Mouse (Mus musculus) embryonic facial prominence, embryonic 14.5 days (tissue): ENCODE measurements around the gene Prrc2c. TPM values are rescaled to one million over a fixed set of nuclear protein-coding genes. Genes with fewer than 3 reads are reported as not detected.

Experiments
- ATAC-seq: fragments of 200-750 bp; cut with Nextera tagmentation; 2 replicates; pipeline ENCODE4 v1.8.0; 2017; ENCODE audit warnings: low read depth, moderate number of reproducible peaks, moderate TSS enrichment
- DNase-seq: peaks from one replicate; pipeline ENCODE4 v3.0.0-alpha.2; 2015; ENCODE audit warnings: low spot score
- H3K27ac ChIP-seq: fragments of 300-500 bp; sonication (generic); replicated peaks from 2 replicates; pipeline ENCODE4 v1.5.1; 2014; ENCODE audit warnings: low read depth, mild to moderate bottlenecking, low read length, moderate library complexity
- H3K27me3 ChIP-seq: fragments of 300-500 bp; sonication (generic); replicated peaks from 2 replicates; pipeline ENCODE4 v1.6.1; 2014; ENCODE audit warnings: low read length; ENCODE audit not compliant: control insufficient read depth, insufficient read depth
- H3K36me3 ChIP-seq: fragments of 300-500 bp; sonication (generic); 2 replicates; pipeline ENCODE4 v1.6.1; 2014; ENCODE audit warnings: low read length, mixed read lengths; ENCODE audit not compliant: control insufficient read depth, insufficient read depth
- H3K4me1 ChIP-seq: fragments of 300-500 bp; sonication (generic); 2 replicates; pipeline ENCODE4 v1.6.1; 2014; ENCODE audit warnings: antibody characterized with exemption, low read length; ENCODE audit not compliant: control insufficient read depth, insufficient read depth
- H3K4me2 ChIP-seq: fragments of 300-500 bp; sonication (generic); 2 replicates; pipeline ENCODE4 v1.6.1; 2014; ENCODE audit warnings: low read depth, mild to moderate bottlenecking, low read length, moderate library complexity, mixed read lengths
- H3K4me3 ChIP-seq: fragments of 300-500 bp; sonication (generic); 2 replicates; pipeline ENCODE4 v1.5.1; 2014; ENCODE audit warnings: low read depth, mild to moderate bottlenecking, low read length
- H3K9ac ChIP-seq: fragments of 300-500 bp; sonication (generic); 2 replicates; pipeline ENCODE4 v1.6.1; 2014; ENCODE audit warnings: low read depth, mild to moderate bottlenecking, low read length, moderate library complexity, mixed read lengths
- H3K9me3 ChIP-seq: fragments of 300-500 bp; sonication (generic); 2 replicates; pipeline ENCODE4 v1.6.1; 2016; ENCODE audit warnings: low read length; ENCODE audit not compliant: control insufficient read depth
- WGBS: fragments of 180-500 bp; shearing (Covaris S2); extraction: QIAGEN DNeasy Blood & Tissue Kit; methylation state at CpG from one replicate; pipeline ENCODE4 v1.1.7; 2014; 5-methylcytosine and 5-hydroxymethylcytosine counted together
- polyA plus RNA-seq: library from polyadenylated mRNA; unstranded; fragments of >200 nt; fragmentation: Nextera tagmentation; extraction: Ambion mirVana; gene quantifications from 2 replicates; pipeline ENCODE4 v1.2.1, GENCODE M21; 2014

Gene Prrc2c
- polyA plus RNA-seq, 1 experiment from 2014 or later: 140 TPM

DNA sequence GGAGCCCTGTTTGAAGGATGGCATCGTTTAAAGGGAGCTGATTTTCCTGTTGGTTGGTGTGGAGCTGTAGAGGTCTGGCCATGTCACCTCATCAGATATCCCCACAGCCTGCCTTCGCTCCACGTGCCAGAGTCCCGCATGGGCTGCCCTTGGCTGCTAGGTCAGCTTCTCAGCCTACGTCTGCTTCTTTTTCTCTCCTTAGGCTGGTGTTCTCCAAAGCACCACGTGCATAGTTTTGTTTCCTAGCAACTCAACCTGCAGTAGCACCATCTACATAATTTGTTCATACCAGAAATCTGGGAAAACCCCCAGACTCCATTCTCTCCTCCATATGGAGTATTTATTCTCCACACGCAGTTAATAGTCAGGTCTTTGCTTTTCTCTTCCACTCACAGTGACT is 9.3 kb upstream of the Prrc2c start:
- Histone ChIP-seq H3K27ac (no peak overlapping the region), H3K27me3 (no peaks in the 10 kb centered on the region), H3K4me3 (no peak overlapping the region), H3K4me1 (no peaks in the 10 kb centered on the region), H3K36me3 (no peaks in the 10 kb centered on the region), H3K9me3 (no peaks in the 10 kb centered on the region), H3K4me2 (no peak overlapping the region), H3K9ac (no peak overlapping the region)
- ATAC-seq: no peak
- 66% methylated on average over 7 of the region's 7 CpGs for WGBS
- no peak for DNase-seq

DNA sequence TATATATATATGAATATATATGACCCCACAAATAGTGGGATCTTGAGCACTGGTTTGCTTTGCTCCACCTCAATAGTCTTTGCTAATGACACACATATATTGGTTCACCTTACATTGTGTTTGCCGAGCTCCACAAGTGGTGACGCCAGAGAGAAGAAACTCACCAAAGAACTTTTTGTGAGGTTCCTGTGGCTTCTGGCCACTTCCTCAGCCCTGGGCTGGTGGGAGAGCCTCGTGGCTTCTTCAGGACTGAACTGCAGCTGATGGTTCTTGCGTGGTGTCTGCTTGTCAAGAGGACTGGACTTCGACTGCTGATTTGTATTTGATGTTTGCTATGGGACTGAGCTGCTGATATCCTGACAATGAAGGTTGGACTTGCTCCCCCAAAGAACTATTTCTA is 8.4 kb upstream of the Prrc2c start:
- 76% methylated on average over 5 of the region's 5 CpGs for WGBS
- no peaks in the 10 kb centered on the region for H3K4me1 ChIP-seq
- no peak for ATAC-seq

DNA sequence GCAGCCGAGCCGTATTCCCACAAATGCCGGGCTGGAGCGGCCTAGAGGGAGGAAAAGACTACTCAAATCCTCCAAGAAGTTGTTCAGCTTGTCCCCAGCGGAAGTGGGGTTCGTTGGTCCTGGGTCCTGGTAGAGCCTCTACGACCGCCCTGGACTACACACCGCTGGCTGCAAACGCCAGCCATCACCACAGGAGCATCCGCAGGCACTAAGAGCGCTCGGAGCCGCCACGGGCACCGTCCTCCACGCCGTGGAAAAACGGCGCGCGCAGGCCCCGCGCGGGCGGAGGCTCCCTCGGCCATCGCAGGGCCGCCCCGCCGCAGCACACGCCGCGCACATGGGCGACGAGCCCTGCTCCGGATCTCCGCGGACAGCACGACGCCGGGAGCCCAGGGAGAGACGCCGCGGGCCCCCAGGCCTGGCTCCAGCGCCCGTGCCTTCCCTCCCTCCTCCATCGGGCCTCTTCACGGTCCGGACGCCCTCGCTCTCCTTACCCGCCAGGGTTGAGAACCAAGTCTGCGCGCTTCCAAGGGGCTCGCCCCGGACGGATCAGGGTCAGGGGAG is 443 bp downstream of the Prrc2c start:
- peak overlapping the region; percentile 100 for H3K27ac ChIP-seq
- H3K27me3 ChIP-seq: no peaks in the 10 kb centered on the region
- DNase-seq (peak; percentile 22), ATAC-seq (peak; percentile 85)
- peaks cover 19% of the 10 kb centered on the region for H3K4me1 ChIP-seq
- peak overlapping the region; percentile 99 for H3K4me3 ChIP-seq
- under 1% methylated on average over 26 of the region's 58 CpGs for WGBS
- H3K4me2 ChIP-seq: peak overlapping the region; percentile 75
- no peaks in the 10 kb centered on the region for H3K36me3 ChIP-seq
- peak overlapping the region; percentile 100 for H3K9ac ChIP-seq
- H3K9me3 ChIP-seq: no peaks in the 10 kb centered on the region

More for the DNA sequence above, 8.4 kb upstream of the Prrc2c start:
- Histone ChIP-seq H3K9me3 (no peaks in the 10 kb centered on the region), H3K4me3 (no peak overlapping the region), H3K27ac (no peak overlapping the region), H3K27me3 (no peaks in the 10 kb centered on the region), H3K9ac (no peak overlapping the region), H3K36me3 (no peaks in the 10 kb centered on the region), H3K4me2 (no peak overlapping the region)
- no peak for DNase-seq

DNA sequence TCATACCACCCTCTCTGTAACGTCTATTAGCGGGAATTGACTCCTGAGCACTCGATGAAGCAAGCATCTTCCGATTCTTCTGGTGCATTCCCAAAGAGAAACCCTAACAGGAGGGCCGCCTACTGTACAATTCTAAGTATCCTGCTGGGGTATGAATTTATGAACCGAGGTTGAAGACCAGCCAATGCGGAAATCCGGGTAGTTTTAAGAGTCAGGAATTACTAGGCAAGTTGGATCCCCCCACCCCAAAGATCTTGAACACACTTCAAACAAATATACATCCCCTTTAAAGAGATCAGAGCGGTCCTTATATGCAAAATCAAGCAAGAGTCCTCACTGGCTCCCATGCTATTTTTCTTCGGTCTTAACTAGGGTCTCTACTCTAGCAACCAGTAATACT is 950 bp downstream of the Prrc2c start:
- DNase-seq (peak; percentile 75), ATAC-seq (no peak; the same call in 1 of the 2 replicates)
- peak overlapping the region; percentile 100 for H3K9ac ChIP-seq
- no peaks in the 10 kb centered on the region for H3K9me3 ChIP-seq
- H3K36me3 ChIP-seq: no peaks in the 10 kb centered on the region
- H3K27me3 ChIP-seq: no peaks in the 10 kb centered on the region
- 0% methylated on average over 10 of the region's 10 CpGs for WGBS
- peak overlapping the region; percentile 99 for H3K4me3 ChIP-seq
- H3K27ac ChIP-seq: peak overlapping the region; percentile 100
- H3K4me2 ChIP-seq: peak overlapping the region; percentile 75
- H3K4me1 ChIP-seq: peaks cover 19% of the 10 kb centered on the region

DNA sequence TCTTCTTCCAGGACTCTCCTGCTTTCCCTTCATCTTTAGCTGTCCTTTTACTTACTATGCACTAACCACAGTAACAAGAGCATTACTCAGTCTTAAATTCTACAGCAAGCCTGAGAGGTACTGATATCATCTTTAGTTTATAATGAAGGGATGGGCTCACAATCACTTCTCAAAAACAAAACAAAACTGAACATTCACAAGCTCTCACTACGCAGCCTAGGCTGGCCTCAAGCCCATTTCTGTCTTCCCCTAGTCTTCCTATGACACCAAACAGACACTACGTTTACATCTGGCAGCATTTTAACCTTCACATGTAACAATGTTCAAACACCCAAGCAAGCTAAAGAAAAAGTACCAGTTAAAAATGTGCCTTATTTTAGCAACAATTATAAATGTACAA is 1.9 kb downstream of the Prrc2c start:
- Histone ChIP-seq H3K9me3 (no peaks in the 10 kb centered on the region), H3K36me3 (no peaks in the 10 kb centered on the region), H3K27ac (no peak overlapping the region), H3K4me1 (peaks cover 19% of the 10 kb centered on the region), H3K4me2 (peak overlapping the region; percentile 75), H3K27me3 (no peaks in the 10 kb centered on the region), H3K9ac (peak overlapping the region; percentile 100), H3K4me3 (peak overlapping the region; percentile 99)
- WGBS: 19% methylated on average over 2 of the region's 2 CpGs
- ATAC-seq (no peak), DNase-seq (no peak)

DNA sequence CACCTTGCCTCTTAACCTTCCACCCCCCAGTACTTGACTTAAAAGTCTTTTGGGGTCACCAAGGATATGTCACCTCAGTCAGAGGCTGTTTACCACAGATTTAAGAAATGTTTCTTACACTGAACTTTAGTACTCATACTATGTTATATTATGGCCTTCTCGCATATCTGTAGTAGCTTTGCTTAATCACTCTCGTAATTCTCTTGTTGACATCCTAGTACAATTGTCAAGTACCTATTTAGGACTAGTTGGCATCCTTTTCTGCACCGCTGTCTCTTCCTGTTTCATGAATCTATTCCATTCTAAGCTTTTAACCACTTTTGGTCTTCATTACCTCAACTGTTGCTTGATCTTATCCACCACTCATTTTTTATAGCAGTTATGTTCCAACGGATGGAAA is 5.3 kb downstream of the Prrc2c start:
- Histone ChIP-seq H3K9ac (no peak overlapping the region), H3K27me3 (no peaks in the 10 kb centered on the region), H3K4me2 (no peak overlapping the region), H3K4me3 (no peak overlapping the region), H3K9me3 (no peaks in the 10 kb centered on the region), H3K36me3 (no peaks in the 10 kb centered on the region), H3K4me1 (peaks cover 22% of the 10 kb centered on the region), H3K27ac (no peak overlapping the region)
- ATAC-seq (no peak), DNase-seq (no peak)
- 84% methylated on average over 4 of the region's 4 CpGs for WGBS

DNA sequence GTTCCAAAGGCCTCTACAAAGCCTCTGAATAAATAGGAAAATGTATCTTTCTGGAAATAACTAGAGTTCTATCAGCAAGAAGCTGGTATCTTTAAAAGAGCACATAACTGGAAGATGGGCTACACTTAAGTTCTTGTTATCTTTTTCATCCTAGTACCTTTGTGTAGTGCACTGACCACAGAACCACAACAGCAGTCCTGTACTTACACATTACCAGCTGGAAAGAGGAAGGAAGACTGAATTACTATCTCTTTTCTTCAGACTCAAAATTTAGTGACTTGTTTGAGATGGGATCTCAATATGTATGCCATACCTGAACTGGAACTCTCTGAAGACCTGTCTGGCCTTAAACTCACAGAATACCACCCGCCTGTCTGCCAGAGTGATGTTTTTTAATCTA is 6.1 kb downstream of the Prrc2c start:
- Histone ChIP-seq H3K27ac (no peak overlapping the region), H3K27me3 (no peaks in the 10 kb centered on the region), H3K4me1 (peaks cover 22% of the 10 kb centered on the region), H3K4me2 (no peak overlapping the region), H3K36me3 (no peaks in the 10 kb centered on the region), H3K9ac (no peak overlapping the region), H3K4me3 (no peak overlapping the region), H3K9me3 (no peaks in the 10 kb centered on the region)
- WGBS: 74% methylated on average over 1 of the region's 1 CpGs
- ATAC-seq (no peak), DNase-seq (no peak)

DNA sequence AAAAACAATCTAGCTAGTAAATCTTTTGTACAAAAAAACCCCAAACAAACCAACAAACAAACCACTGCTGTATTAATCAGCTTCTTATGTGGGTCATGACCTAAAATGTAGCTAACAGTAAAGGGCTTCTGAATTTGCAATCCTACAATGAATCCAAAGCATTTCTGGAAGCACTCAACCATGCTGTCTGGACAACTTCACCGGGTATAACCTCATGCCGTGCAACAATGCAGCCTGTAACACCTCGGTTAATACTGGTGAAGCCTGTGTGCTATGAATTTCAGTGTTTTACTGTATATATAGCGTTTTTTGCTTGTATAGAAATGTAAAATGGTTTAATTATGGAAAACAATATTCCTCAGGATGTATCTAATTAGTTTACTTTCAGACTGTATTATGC is 8.3 kb downstream of the Prrc2c start:
- WGBS: 67% methylated on average over 4 of the region's 4 CpGs
- Histone ChIP-seq H3K27ac (no peak overlapping the region), H3K27me3 (no peaks in the 10 kb centered on the region), H3K9me3 (no peaks in the 10 kb centered on the region), H3K9ac (no peak overlapping the region), H3K4me1 (peaks cover 3% of the 10 kb centered on the region), H3K36me3 (no peaks in the 10 kb centered on the region), H3K4me2 (no peak overlapping the region), H3K4me3 (no peak overlapping the region)
- ATAC-seq: no peak
- no peak for DNase-seq

DNA sequence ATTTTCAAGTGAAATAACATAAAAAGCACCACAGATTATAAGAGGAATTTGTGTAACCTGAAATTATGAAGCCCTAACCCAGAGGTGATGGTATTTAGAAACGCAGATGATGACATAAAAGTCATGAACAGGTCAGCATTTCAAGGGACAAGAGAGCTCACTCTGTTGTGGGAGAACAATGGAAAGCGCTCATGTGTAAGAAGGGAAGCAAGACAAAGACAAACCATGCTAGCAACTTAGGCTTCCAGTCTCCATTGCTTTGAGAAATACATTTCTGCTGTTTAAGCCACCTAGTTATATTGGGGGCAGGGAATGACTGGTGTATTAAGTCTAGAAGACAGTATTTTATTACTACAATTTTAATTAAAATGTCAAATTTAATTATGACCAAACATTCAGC is 10.9 kb downstream of the Prrc2c start:
- ATAC-seq: no peak
- WGBS: 81% methylated on average over 2 of the region's 2 CpGs
- no peak overlapping the region for H3K9ac ChIP-seq
- no peaks in the 10 kb centered on the region for H3K27me3 ChIP-seq
- no peak for DNase-seq
- H3K4me3 ChIP-seq: no peak overlapping the region
- H3K4me2 ChIP-seq: no peak overlapping the region
- H3K27ac ChIP-seq: no peak overlapping the region
- no peaks in the 10 kb centered on the region for H3K9me3 ChIP-seq
- H3K4me1 ChIP-seq: peaks cover 3% of the 10 kb centered on the region; the same call in 1 of the 2 replicates
- H3K36me3 ChIP-seq: 0 out of 2 replicates have a peak, but pooled peaks cover 3% of the 10 kb centered on the region
